Mouse (Mus musculus) G1E (cell line): ENCODE results near the gene Rasl11a. TPM values are rescaled to one million over a fixed set of nuclear protein-coding genes. Genes with fewer than 3 reads are reported as not detected.

Experiments used
- ATAC-seq: 2 replicates; pipeline ENCODE4 v1.8.0; 2016; ENCODE audit warnings: mild to moderate bottlenecking; ENCODE audit not compliant: insufficient number of reproducible peaks, poor library complexity, low FRiP score, severe bottlenecking; ENCODE audit errors: extremely low read depth
- DNase-seq: peaks from one replicate; pipeline ENCODE4 v3.0.0; 2012; ENCODE audit warnings: low spot score
- H3K27me3 ChIP-seq: 2 replicates; pipeline ENCODE4 v1.6.1; 2012; ENCODE audit warnings: mild to moderate bottlenecking, low read length, inconsistent platforms; ENCODE audit not compliant: insufficient read depth
- H3K36me3 ChIP-seq: replicated peaks from 2 replicates; pipeline ENCODE3; 2012; ENCODE audit warnings: mild to moderate bottlenecking, inconsistent platforms
- H3K4me1 ChIP-seq: 2 replicates; pipeline ENCODE4 v1.6.1; 2012; ENCODE audit warnings: low read depth, low read length, inconsistent platforms, mixed read lengths; ENCODE audit not compliant: insufficient read depth
- H3K4me3 ChIP-seq: 2 replicates; pipeline ENCODE4 v1.5.1; 2012; ENCODE audit warnings: low read depth, mild to moderate bottlenecking, inconsistent platforms, low read length, moderate library complexity, mixed read lengths
- H3K9me3 ChIP-seq: replicated peaks from 2 replicates; pipeline ENCODE4 v1.6.1; 2012; ENCODE audit warnings: inconsistent platforms
- CTCF ChIP-seq: IDR thresholded peaks from 2 replicates; pipeline ENCODE4 v1.5.1; 2012; ENCODE audit warnings: low read depth, low read length, inconsistent platforms, mixed read lengths
- GATA1 ChIP-seq: IDR thresholded peaks from 2 replicates; pipeline ENCODE4 v1.6.1; 2012; ENCODE audit warnings: borderline replicate concordance, low read length, inconsistent platforms, mixed read lengths
- GATA2 ChIP-seq: IDR thresholded peaks from 2 replicates; pipeline ENCODE4 v1.6.1; 2012; ENCODE audit warnings: low read depth, low read length, inconsistent platforms, borderline replicate concordance
- POLR2AphosphoS5 ChIP-seq: IDR thresholded peaks from 2 replicates; pipeline ENCODE4 v1.6.1; 2012; ENCODE audit warnings: low read depth, low read length, inconsistent platforms; ENCODE audit not compliant: insufficient replicate concordance
- TAL1 ChIP-seq: conservative IDR thresholded peaks from 2 replicates; pipeline ENCODE4 v1.6.1; 2012; ENCODE audit warnings: low read depth, low read length, inconsistent platforms, mixed read lengths
- polyA plus RNA-seq: library from polyadenylated mRNA; stranded (reverse); fragments of >175 nt; gene quantifications from 2 replicates; pipeline ENCODE4 v1.2.3, GENCODE M21; 2012
- total RNA-seq, 2 experiments: library from RNA; stranded (forward) in 1 of 2; stranded (reverse) in 1 of 2; fragments of 200-1000 nt in 1 of 2; fragments of >200 nt in 1 of 2; fragmentation: Nextera tagmentation in 1 of 2; gene quantifications; 2 replicates each; pipeline ENCODE4 v1.2.3; 2014 to 2017

Rasl11a gene
- total and polyA plus RNA-seq, 3 experiments, result 19.7 to 139 (median 86.7) TPM

GRCm38 (mm10) chr5:146856106-146856505 is 11.2 kb downstream of the Rasl11a start:
- no peak for DNase-seq
- H3K4me1 ChIP-seq, result peaks cover 26% of the 10 kb centered on the region
- no peak for TF ChIP-seq GATA2
- H3K4me3 ChIP-seq, result no peak overlapping the region
- no peaks in the 10 kb centered on the region for H3K36me3 ChIP-seq
- no peak for ATAC-seq
- peaks cover 13% of the 10 kb centered on the region for H3K27me3 ChIP-seq
- H3K9me3 ChIP-seq, result peaks cover 6% of the 10 kb centered on the region; the same call in 1 of the 2 replicates

GRCm38 (mm10) chr5:146857620-146858019 is 12.7 kb downstream of the Rasl11a start:
- Histone ChIP-seq H3K4me3 (no peak overlapping the region), H3K36me3 (no peaks in the 10 kb centered on the region), H3K27me3 (peaks cover 11% of the 10 kb centered on the region), H3K4me1 (peaks cover 37% of the 10 kb centered on the region), H3K9me3 (peaks cover 6% of the 10 kb centered on the region; the same call in 1 of the 2 replicates)
- ATAC-seq, result no peak
- no peak for DNase-seq
- TF ChIP-seq GATA2 (no peak), CTCF (no peak), TAL1 (no peak), POLR2AphosphoS5 (no peak), GATA1 (no peak)

- TF ChIP-seq GATA2, result no peak
- no peak for TF ChIP-seq GATA1
- no peak for TF ChIP-seq CTCF
- TF ChIP-seq TAL1, result no peak
- no peak for TF ChIP-seq POLR2AphosphoS5
- peaks cover 2% of the 10 kb centered on the region; the same call in 1 of the 2 replicates for H3K27me3 ChIP-seq
Observed at GRCm38 (mm10) chr5:146858772-146859171, 13.9 kb downstream of the Rasl11a start.

GRCm38 (mm10) chr5:146859246-146859645 is 14.4 kb downstream of the Rasl11a start:
- Histone ChIP-seq H3K36me3 (no peaks in the 10 kb centered on the region), H3K4me3 (no peak overlapping the region), H3K27me3 (peaks cover 2% of the 10 kb centered on the region; the same call in 1 of the 2 replicates), H3K9me3 (peaks cover 6% of the 10 kb centered on the region; the same call in 1 of the 2 replicates), H3K4me1 (peaks cover 36% of the 10 kb centered on the region)
- DNase-seq, result no peak
- no peak for ATAC-seq
- TF ChIP-seq POLR2AphosphoS5 (no peak), GATA1 (no peak)

More at GRCm38 (mm10) chr5:146858772-146859171, 13.9 kb downstream of the Rasl11a start:
- H3K4me1 ChIP-seq, result peaks cover 32% of the 10 kb centered on the region
- H3K4me3 ChIP-seq, result no peak overlapping the region
- H3K9me3 ChIP-seq, result peaks cover 6% of the 10 kb centered on the region; the same call in 1 of the 2 replicates
- ATAC-seq (no peak), DNase-seq (no peak)
- H3K36me3 ChIP-seq, result no peaks in the 10 kb centered on the region

GRCm38 (mm10) chr5:146860222-146860998 is 15.5 kb downstream of the Rasl11a start:
- Histone ChIP-seq H3K4me3 (no peak overlapping the region; the same call in 1 of the 2 replicates), H3K4me1 (peaks cover 39% of the 10 kb centered on the region), H3K27me3 (no peaks in the 10 kb centered on the region; the same call in 1 of the 2 replicates), H3K9me3 (peaks cover 13% of the 10 kb centered on the region), H3K36me3 (no peaks in the 10 kb centered on the region)
- ATAC-seq (peak; percentile 11; the same call in 1 of the 2 replicates), DNase-seq (no peak)
- TF ChIP-seq GATA1 (no peak), TAL1 (no peak), GATA2 (no peak), POLR2AphosphoS5 (no peak), CTCF (no peak)

- Histone ChIP-seq H3K4me3 (no peak overlapping the region), H3K9me3 (peaks cover 6% of the 10 kb centered on the region), H3K4me1 (peaks cover 51% of the 10 kb centered on the region), H3K36me3 (no peaks in the 10 kb centered on the region), H3K27me3 (no peaks in the 10 kb centered on the region; the same call in 1 of the 2 replicates)
- DNase-seq (no peak), ATAC-seq (peak; percentile 28; the same call in 1 of the 2 replicates)
- TF ChIP-seq GATA1 (no peak), GATA2 (no peak), CTCF (no peak), TAL1 (no peak), POLR2AphosphoS5 (no peak)
Observed at GRCm38 (mm10) chr5:146861588-146861987, 16.7 kb downstream of the Rasl11a start.
